ENCODE assay signal across 40 mouse cellular contexts in genomic region chr11:11568033-11568432, GRCm38 (mm10). TPM values are rescaled to one million over a fixed set of nuclear protein-coding genes. Genes with fewer than 3 reads are reported as not detected.
"Had no signal": no experiment of that assay in that cellular context is flagged by ENCODE, and none has a peak within 500 bp of the region (broad histone marks: within the 10 kb centered on the region; RNA-seq: fewer than 3 reads in every experiment).

No protein-coding gene starts in this region.

- H3K4me1 ChIP-seq: heart, embryonic 13.5 days; hindbrain, embryonic 13.5 days; hindbrain, embryonic 15.5 days; limb, embryonic 10.5 days; limb, embryonic 12.5 days had no signal

- DNase-seq: gastrocnemius, postnatal 14 days; gastrocnemius, postnatal 36 days; heart, adult 2 months; heart, postnatal 14 days; heart, postnatal 36 days; kidney, adult 11 months; kidney, adult 2 months; kidney, adult 9 months; kidney, postnatal 14 days; kidney, postnatal 36 days; layer of hippocampus, adult 9-11 months; layer of hippocampus, postnatal 36 days; liver had no signal

- H3K9ac ChIP-seq: heart, embryonic 13.5 days; heart, embryonic 15.5 days; hindbrain, embryonic 13.5 days; hindbrain, embryonic 15.5 days; kidney, embryonic 15.5 days; limb, embryonic 12.5 days had no signal

- H3K36me3 ChIP-seq: heart, embryonic 13.5 days; heart, embryonic 15.5 days; hindbrain, embryonic 13.5 days; hindbrain, embryonic 15.5 days; kidney, embryonic 15.5 days; limb, embryonic 10.5 days; limb, embryonic 12.5 days had no signal

- H3K27ac ChIP-seq: heart, adult 2 months; heart, embryonic 13.5 days; heart, embryonic 15.5 days; hindbrain, embryonic 13.5 days; hindbrain, embryonic 15.5 days; hindbrain, postnatal 0 days; kidney, embryonic 15.5 days; limb, embryonic 10.5 days; limb, embryonic 12.5 days had no signal

- H3K9me3 ChIP-seq: heart, embryonic 13.5 days; heart, embryonic 15.5 days; hindbrain, embryonic 13.5 days; hindbrain, embryonic 15.5 days; kidney, embryonic 15.5 days; limb, embryonic 10.5 days; limb, embryonic 12.5 days had no signal

- H3K27me3 ChIP-seq: heart, embryonic 13.5 days; heart, embryonic 15.5 days; hindbrain, embryonic 13.5 days; hindbrain, embryonic 15.5 days; kidney, embryonic 15.5 days; limb, embryonic 12.5 days had no signal

- H3K4me3 ChIP-seq: heart, adult 2 months; heart, embryonic 13.5 days; heart, embryonic 15.5 days; hindbrain, embryonic 13.5 days; hindbrain, embryonic 15.5 days; kidney, embryonic 15.5 days; limb, embryonic 10.5 days; limb, embryonic 12.5 days had no signal

- H3K4me2 ChIP-seq: heart, embryonic 11.5 days; heart, embryonic 13.5 days; heart, embryonic 15.5 days; hindbrain, embryonic 13.5 days; hindbrain, embryonic 15.5 days; kidney, embryonic 15.5 days; limb, embryonic 12.5 days; liver, embryonic 11.5 days had no signal

- ATAC-seq: hindbrain, postnatal 0 days; intestine, embryonic 16.5 days had no signal

RNA-seq across cellular contexts. Expression of gene 4930512M02Rik, which starts 59.6 kb away (rescaled TPM):
- total RNA-seq: gastrocnemius, adult 18-20 months; gastrocnemius, adult 8-10 months; gastrocnemius, postnatal 14 days; gastrocnemius, postnatal 36 days; heart, adult 2 months; heart, postnatal 14 days; heart, postnatal 36 days; hematopoietic stem cell, adult 5-6 weeks; hindbrain, postnatal 0 days; layer of hippocampus, adult 18-20 months; layer of hippocampus, adult 8-10 months; layer of hippocampus, postnatal 14 days; layer of hippocampus, postnatal 36 days; left cerebral cortex, adult 18-20 months; left cerebral cortex, adult 8-10 months; left cerebral cortex, postnatal 10 days; left cerebral cortex, postnatal 36 days had no signal
- polyA plus RNA-seq: gonadal fat pad, adult 2 months; heart, adult 2 months; heart, embryonic 11.5 days; heart, embryonic 13.5 days; heart, embryonic 15.5 days; heart, postnatal 0 days; hindbrain, embryonic 11.5 days; hindbrain, embryonic 13.5 days; hindbrain, embryonic 15.5 days; hindbrain, postnatal 0 days; intestine, embryonic 14.5 days; intestine, embryonic 16.5 days; kidney, adult 2 months; kidney, embryonic 15.5 days; large intestine, adult 2 months; limb, embryonic 10.5 days; limb, embryonic 12.5 days; limb, embryonic 14.5 days; liver, embryonic 11.5 days had no signal
